Mouse (Mus musculus) midbrain, embryonic 15.5 days (tissue): ENCODE data around the gene Iqsec1. TPM values are rescaled to one million over a fixed set of nuclear protein-coding genes. Genes with fewer than 3 reads are reported as not detected.

ENCODE experiments used
- ATAC-seq: fragments of 200-750 bp; cut with Nextera tagmentation; replicated peaks from 2 replicates; pipeline ENCODE4 v1.8.0; 2017; ENCODE audit warnings: moderate TSS enrichment
- H3K27ac ChIP-seq: fragments of 300-500 bp; sonication (generic); 2 replicates; pipeline ENCODE4 v1.5.1; 2015; ENCODE audit warnings: mild to moderate bottlenecking, inconsistent platforms
- H3K27me3 ChIP-seq: fragments of 300-500 bp; sonication (generic); replicated peaks from 2 replicates; pipeline ENCODE4 v1.6.1; 2015; ENCODE audit warnings: inconsistent platforms
- H3K36me3 ChIP-seq: fragments of 300-500 bp; sonication (generic); replicated peaks from 2 replicates; pipeline ENCODE4 v1.6.1; 2015; ENCODE audit warnings: inconsistent platforms
- H3K4me1 ChIP-seq: fragments of 300-500 bp; sonication (generic); 2 replicates; pipeline ENCODE4 v1.6.1; 2015; ENCODE audit warnings: inconsistent platforms
- H3K4me2 ChIP-seq: fragments of 300-500 bp; sonication (generic); 2 replicates; pipeline ENCODE4 v1.6.1; 2015; ENCODE audit warnings: inconsistent platforms, mild to moderate bottlenecking, moderate library complexity
- H3K4me3 ChIP-seq: fragments of 300-500 bp; sonication (generic); 2 replicates; pipeline ENCODE4 v1.5.1; 2015; ENCODE audit warnings: mild to moderate bottlenecking, inconsistent platforms
- H3K9ac ChIP-seq: fragments of 300-500 bp; sonication (generic); 2 replicates; pipeline ENCODE4 v1.6.1; 2015; ENCODE audit warnings: mild to moderate bottlenecking, inconsistent platforms
- H3K9me3 ChIP-seq: fragments of 300-500 bp; sonication (generic); 2 replicates; pipeline ENCODE4 v1.6.1; 2016; ENCODE audit warnings: inconsistent platforms
- WGBS: fragments of 180-500 bp; shearing (Covaris S2); methylation state at CpG from one replicate; pipeline ENCODE4 v1.1.7; 2015; ENCODE audit warnings: mixed read lengths; 5-methylcytosine and 5-hydroxymethylcytosine counted together
- polyA plus RNA-seq: library from polyadenylated mRNA; unstranded; fragments of >200 nt; fragmentation: Nextera tagmentation; extraction: Ambion mirVana; gene quantifications from 2 replicates; pipeline ENCODE4 v1.2.1, GENCODE M21; 2015

Iqsec1 gene
- polyA plus RNA-seq, 1 experiment from 2014 or later = 25.9 TPM

DNA sequence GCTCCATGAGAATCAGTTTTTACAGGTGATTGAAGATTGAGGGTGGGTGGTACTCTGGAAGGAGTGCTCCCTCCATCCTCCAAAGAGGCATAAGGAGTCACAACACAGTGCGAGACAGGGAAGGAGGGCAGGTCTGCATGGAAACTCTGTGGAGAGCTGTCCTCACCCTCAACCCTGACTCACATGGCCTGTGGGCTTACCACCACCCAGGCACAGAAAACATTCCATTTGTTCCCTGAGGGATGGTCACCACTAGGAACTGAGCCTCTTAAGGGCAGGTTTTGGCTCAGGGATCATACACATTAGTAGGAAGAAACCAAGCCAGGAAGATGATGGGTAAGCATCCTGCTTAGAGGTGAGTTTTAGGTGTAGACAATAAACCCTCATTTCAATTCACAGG, 220.6 kb downstream of the Iqsec1 start:
- no peak for ATAC-seq
- Histone ChIP-seq H3K4me1 (peaks cover 22% of the 10 kb centered on the region), H3K27me3 (no peaks in the 10 kb centered on the region), H3K4me2 (no peak overlapping the region), H3K27ac (no peak overlapping the region), H3K9ac (no peak overlapping the region), H3K9me3 (no peaks in the 10 kb centered on the region), H3K4me3 (no peak overlapping the region), H3K36me3 (no peaks in the 10 kb centered on the region)
- 95% methylated on average over 1 of the region's 1 CpGs for WGBS

GRCm38 (mm10) chr6:90764753-90765152, 223.7 kb downstream of the Iqsec1 start:
- H3K9me3 ChIP-seq = no peaks in the 10 kb centered on the region
- no peak for ATAC-seq
- H3K4me1 ChIP-seq = peaks cover 31% of the 10 kb centered on the region
- peak overlapping the region; percentile 56 for H3K27ac ChIP-seq
- H3K36me3 ChIP-seq = no peaks in the 10 kb centered on the region
- H3K27me3 ChIP-seq = no peaks in the 10 kb centered on the region
- H3K9ac ChIP-seq = no peak overlapping the region
- no peak overlapping the region for H3K4me2 ChIP-seq
- H3K4me3 ChIP-seq = no peak overlapping the region
- 18% methylated on average over 2 of the region's 2 CpGs for WGBS

DNA sequence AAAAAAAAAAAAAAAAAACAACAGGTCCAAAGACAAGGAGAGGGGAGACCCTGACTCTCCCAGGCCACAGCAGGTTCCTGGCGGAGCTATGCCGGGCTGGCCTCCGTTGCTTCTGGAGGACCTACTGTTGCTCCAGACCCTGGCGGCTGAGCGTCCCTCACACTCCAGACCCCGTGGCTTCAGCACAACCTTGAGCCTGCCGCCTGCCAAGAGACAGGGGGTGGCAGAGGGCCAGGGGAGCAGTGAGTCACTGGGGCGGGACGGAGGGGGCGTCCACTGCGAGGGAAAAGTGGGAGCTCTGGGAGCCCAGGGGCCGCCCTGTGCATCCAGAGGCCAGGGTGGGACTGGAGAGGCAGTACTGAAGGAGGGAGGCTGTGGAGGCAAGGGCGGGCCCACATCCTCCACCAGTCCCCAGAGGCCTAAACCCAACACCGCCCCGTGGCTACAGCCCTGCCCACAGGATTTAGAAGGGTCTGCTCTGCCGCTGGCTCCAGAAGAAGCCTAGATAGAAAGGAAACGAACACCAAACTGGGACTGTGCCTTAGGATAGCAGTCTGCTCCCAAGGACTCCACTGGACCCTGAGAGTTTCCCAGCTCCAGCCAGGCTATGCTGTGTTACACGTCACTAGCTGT, 224.4 kb downstream of the Iqsec1 start:
- Histone ChIP-seq H3K9ac (no peak overlapping the region), H3K4me1 (peaks cover 36% of the 10 kb centered on the region), H3K36me3 (no peaks in the 10 kb centered on the region), H3K4me2 (no peak overlapping the region), H3K9me3 (no peaks in the 10 kb centered on the region), H3K4me3 (no peak overlapping the region), H3K27me3 (no peaks in the 10 kb centered on the region), H3K27ac (peak overlapping the region; percentile 56)
- 37% methylated on average over 18 of the region's 18 CpGs for WGBS
- peak; percentile 43 for ATAC-seq

- H3K27ac ChIP-seq = no peak overlapping the region
- ATAC-seq = no peak
- 60% methylated on average over 4 of the region's 4 CpGs for WGBS
Measured at GRCm38 (mm10) chr6:90763295-90763694, 225.2 kb downstream of the Iqsec1 start.

DNA sequence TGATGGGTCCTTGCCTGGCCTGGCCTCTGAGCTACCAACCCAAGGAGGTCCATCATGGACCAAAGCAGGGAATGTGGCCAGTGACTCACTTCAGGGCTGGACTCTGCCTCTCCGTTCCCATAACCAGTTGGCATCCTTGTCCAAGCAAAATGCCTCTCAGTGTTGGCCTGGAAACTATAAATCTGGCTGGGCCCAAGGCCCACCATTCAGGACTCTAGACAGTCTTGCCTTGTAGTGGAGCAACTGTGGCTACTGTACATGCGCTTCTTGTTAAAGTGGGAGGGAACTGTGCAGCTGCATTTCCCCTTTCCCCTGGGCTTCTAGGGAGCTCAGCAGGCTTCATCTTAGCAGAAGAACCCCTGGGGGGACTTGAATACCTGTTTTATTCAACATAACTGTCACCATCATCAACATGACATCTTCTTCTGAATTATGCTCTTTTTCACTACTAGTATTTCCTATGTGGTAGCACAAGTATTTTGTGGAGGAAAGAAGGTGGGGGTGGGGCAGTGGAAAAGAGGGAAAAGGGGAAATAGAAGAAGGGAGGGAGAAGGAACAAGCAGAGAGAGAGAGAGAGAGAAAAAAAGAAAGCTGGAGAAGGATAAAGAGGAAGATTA, 226.3 kb downstream of the Iqsec1 start:
- WGBS = 82% methylated on average over 2 of the region's 2 CpGs
- no peak overlapping the region for H3K4me3 ChIP-seq
- no peak overlapping the region for H3K4me2 ChIP-seq
- ATAC-seq = no peak
- no peaks in the 10 kb centered on the region for H3K9me3 ChIP-seq
- H3K36me3 ChIP-seq = no peaks in the 10 kb centered on the region
- H3K4me1 ChIP-seq = peaks cover 36% of the 10 kb centered on the region
- no peak overlapping the region for H3K9ac ChIP-seq
- H3K27ac ChIP-seq = no peak overlapping the region
- no peaks in the 10 kb centered on the region for H3K27me3 ChIP-seq

More at GRCm38 (mm10) chr6:90763295-90763694, 225.2 kb downstream of the Iqsec1 start:
- Histone ChIP-seq H3K27me3 (no peaks in the 10 kb centered on the region), H3K4me3 (no peak overlapping the region), H3K36me3 (no peaks in the 10 kb centered on the region), H3K4me1 (peaks cover 36% of the 10 kb centered on the region), H3K9me3 (no peaks in the 10 kb centered on the region), H3K9ac (no peak overlapping the region), H3K4me2 (no peak overlapping the region)

DNA sequence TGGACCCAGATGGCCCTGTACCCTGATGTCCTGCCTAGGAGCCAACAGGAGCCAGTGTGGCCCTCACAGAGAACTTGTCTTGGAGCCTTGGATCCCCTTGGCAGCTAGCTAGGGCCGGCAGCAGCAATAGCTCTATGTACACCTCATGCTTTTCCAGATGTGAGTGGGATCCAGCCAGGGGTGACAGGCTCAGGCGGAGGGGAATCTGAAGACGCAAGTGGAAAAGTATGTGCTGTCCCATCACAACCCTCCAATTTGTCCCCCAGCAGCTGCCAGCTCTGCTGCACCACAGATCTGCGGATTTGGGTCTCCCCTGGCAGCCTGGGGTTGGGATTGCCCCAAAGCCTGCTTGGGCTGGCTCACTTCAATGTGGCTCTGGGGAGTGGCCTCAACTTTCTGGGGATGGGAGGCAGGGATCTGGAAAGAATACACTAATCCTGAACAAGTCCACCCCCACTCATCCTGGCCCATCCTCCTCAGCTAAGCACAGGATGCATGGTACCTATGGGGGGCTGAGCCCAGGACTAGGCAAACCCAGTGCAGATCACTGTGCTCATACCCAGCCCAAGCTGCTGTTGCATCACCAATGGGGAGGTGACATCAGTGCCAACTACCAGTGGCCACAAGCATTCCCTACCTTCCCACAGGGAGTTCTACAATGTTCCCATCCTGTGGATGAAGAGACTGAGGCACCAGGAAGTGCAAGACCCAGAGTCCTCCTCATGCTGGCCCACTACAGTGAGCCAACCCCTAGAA, 227.0 kb downstream of the Iqsec1 start:
- no peak overlapping the region for H3K4me3 ChIP-seq
- no peaks in the 10 kb centered on the region for H3K9me3 ChIP-seq
- H3K4me1 ChIP-seq = peaks cover 36% of the 10 kb centered on the region
- H3K27ac ChIP-seq = no peak overlapping the region
- WGBS = 91% methylated on average over 4 of the region's 4 CpGs
- no peak overlapping the region for H3K9ac ChIP-seq
- no peaks in the 10 kb centered on the region for H3K36me3 ChIP-seq
- no peaks in the 10 kb centered on the region for H3K27me3 ChIP-seq
- ATAC-seq = no peak
- no peak overlapping the region for H3K4me2 ChIP-seq

- Histone ChIP-seq H3K4me3 (no peak overlapping the region), H3K4me2 (no peak overlapping the region), H3K27me3 (no peaks in the 10 kb centered on the region), H3K36me3 (no peaks in the 10 kb centered on the region), H3K9me3 (no peaks in the 10 kb centered on the region), H3K9ac (no peak overlapping the region), H3K27ac (no peak overlapping the region), H3K4me1 (peaks cover 36% of the 10 kb centered on the region)
- 55% methylated on average over 5 of the region's 5 CpGs for WGBS
- no peak for ATAC-seq
Measured at GRCm38 (mm10) chr6:90760886-90761285, 227.6 kb downstream of the Iqsec1 start.

- Histone ChIP-seq H3K9ac (no peak overlapping the region), H3K4me3 (no peak overlapping the region), H3K9me3 (no peaks in the 10 kb centered on the region), H3K4me1 (peaks cover 33% of the 10 kb centered on the region), H3K27me3 (no peaks in the 10 kb centered on the region), H3K36me3 (no peaks in the 10 kb centered on the region), H3K4me2 (no peak overlapping the region), H3K27ac (peak overlapping the region; percentile 48; the same call in 1 of the 2 replicates)
- no peak; the same call in 1 of the 2 replicates for ATAC-seq
- 43% methylated on average over 2 of the region's 2 CpGs for WGBS
Measured at GRCm38 (mm10) chr6:90759754-90760153, 228.7 kb downstream of the Iqsec1 start.

- Histone ChIP-seq H3K9ac (no peak overlapping the region), H3K27ac (no peak overlapping the region), H3K4me3 (no peak overlapping the region), H3K4me2 (no peak overlapping the region), H3K9me3 (no peaks in the 10 kb centered on the region), H3K4me1 (peaks cover 17% of the 10 kb centered on the region; the same call in 1 of the 2 replicates), H3K27me3 (no peaks in the 10 kb centered on the region), H3K36me3 (no peaks in the 10 kb centered on the region)
- no peak for ATAC-seq
- 84% methylated on average over 2 of the region's 2 CpGs for WGBS
Measured at GRCm38 (mm10) chr6:90758155-90758554, 230.3 kb downstream of the Iqsec1 start.

GRCm38 (mm10) chr6:90757427-90757883, 231.0 kb downstream of the Iqsec1 start:
- no peaks in the 10 kb centered on the region for H3K9me3 ChIP-seq
- ATAC-seq = no peak
- H3K9ac ChIP-seq = no peak overlapping the region
- no peak overlapping the region for H3K4me3 ChIP-seq
- peaks cover 17% of the 10 kb centered on the region; the same call in 1 of the 2 replicates for H3K4me1 ChIP-seq
- WGBS = 65% methylated on average over 12 of the region's 12 CpGs
- no peaks in the 10 kb centered on the region for H3K36me3 ChIP-seq
- no peaks in the 10 kb centered on the region for H3K27me3 ChIP-seq
- no peak overlapping the region for H3K27ac ChIP-seq
- no peak overlapping the region for H3K4me2 ChIP-seq

- H3K27ac ChIP-seq = no peak overlapping the region
- H3K4me3 ChIP-seq = no peak overlapping the region
- WGBS = 83% methylated on average over 5 of the region's 5 CpGs
- no peak overlapping the region for H3K9ac ChIP-seq
- peaks cover 17% of the 10 kb centered on the region; the same call in 1 of the 2 replicates for H3K4me1 ChIP-seq
- H3K27me3 ChIP-seq = no peaks in the 10 kb centered on the region
- no peaks in the 10 kb centered on the region for H3K36me3 ChIP-seq
- H3K9me3 ChIP-seq = no peaks in the 10 kb centered on the region
- no peak for ATAC-seq
- H3K4me2 ChIP-seq = no peak overlapping the region
Measured at GRCm38 (mm10) chr6:90756561-90756960, 231.9 kb downstream of the Iqsec1 start.

- no peak overlapping the region for H3K4me3 ChIP-seq
- H3K4me2 ChIP-seq = no peak overlapping the region
- 89% methylated on average over 6 of the region's 6 CpGs for WGBS
- H3K9me3 ChIP-seq = no peaks in the 10 kb centered on the region
- H3K4me1 ChIP-seq = peaks cover 8% of the 10 kb centered on the region; the same call in 1 of the 2 replicates
- H3K36me3 ChIP-seq = no peaks in the 10 kb centered on the region
- no peak overlapping the region for H3K27ac ChIP-seq
- H3K9ac ChIP-seq = no peak overlapping the region
- no peaks in the 10 kb centered on the region for H3K27me3 ChIP-seq
- ATAC-seq = no peak
Measured at GRCm38 (mm10) chr6:90755613-90755941, 232.9 kb downstream of the Iqsec1 start.
